Comparison of ENCODE assay signal across 8 mouse cellular contexts in genomic region chr9:106338462-106339172, GRCm38 (mm10). TPM values are rescaled to one million over a fixed set of nuclear protein-coding genes. Genes with fewer than 3 reads are reported as not detected.
DNase-seq lines count a peak whose midpoint lies in the region; ATAC-seq and TF ChIP-seq lines count a peak whose summit lies in the region.

No protein-coding gene starts in this region.

- peaks cover 47% of the 10 kb centered on the region for H3K4me1 ChIP-seq in heart, embryonic 12.5 days (replicated peaks)
- H3K4me1 ChIP-seq in heart, adult 2 months (ENCODE audit: control insufficient read depth, insufficient read depth, low read length): no peaks in the 10 kb centered on the region
- H3K4me1 ChIP-seq in forebrain, embryonic 14.5 days (ENCODE audit: control insufficient read depth, insufficient read depth, low read length): peaks cover 14% of the 10 kb centered on the region; the same call in 1 of the 2 replicates
- H3K4me1 ChIP-seq in midbrain, embryonic 14.5 days (ENCODE audit: control insufficient read depth, insufficient read depth, low read length): peaks cover 19% of the 10 kb centered on the region

- H3K27ac ChIP-seq in heart, embryonic 12.5 days (ENCODE audit: poor library complexity, severe bottlenecking): peak overlapping the region; percentile 12; the same call in 1 of the 2 replicates
- H3K27ac ChIP-seq in heart, adult 2 months: no peak overlapping the region
- peak overlapping the region; percentile 58 for H3K27ac ChIP-seq in forebrain, embryonic 14.5 days (ENCODE audit: low read depth, low read length)
- peak overlapping the region; percentile 55 for H3K27ac ChIP-seq in midbrain, embryonic 14.5 days (replicated peaks; ENCODE audit: low read depth, low read length)

- intact Hi-C loops in heart, adult 2 months (cut with DNase I): no loop called here

- no peaks in the 10 kb centered on the region; the same call in 1 of the 2 replicates for H3K36me3 ChIP-seq in heart, embryonic 12.5 days
- no peaks in the 10 kb centered on the region for H3K36me3 ChIP-seq in heart, adult 2 months (ENCODE audit: control insufficient read depth, insufficient read depth, low read length)
- H3K36me3 ChIP-seq in forebrain, embryonic 14.5 days (ENCODE audit: control insufficient read depth, insufficient read depth, low read length): no peaks in the 10 kb centered on the region
- H3K36me3 ChIP-seq in midbrain, embryonic 14.5 days (ENCODE audit: control insufficient read depth, insufficient read depth, low read length): no peaks in the 10 kb centered on the region

- no peak overlapping the region for H3K4me3 ChIP-seq in heart, embryonic 12.5 days
- H3K4me3 ChIP-seq in heart, adult 2 months: no peak overlapping the region
- no peak overlapping the region for H3K4me3 ChIP-seq in forebrain, embryonic 14.5 days (ENCODE audit: low read depth, low read length)
- H3K4me3 ChIP-seq in midbrain, embryonic 14.5 days (replicated peaks; ENCODE audit: low read depth, low read length): no peak overlapping the region

- no peak for TF ChIP-seq POLR2A in heart, adult 2 months (IDR thresholded peaks at IDR 0.05; ENCODE audit: insufficient read depth, low read depth, low read length)

- no peak for TF ChIP-seq EP300 in heart, adult 2 months (IDR thresholded peaks at IDR 0.05; ENCODE audit: insufficient read depth, low read depth, low read length)

- H3K27me3 ChIP-seq in heart, embryonic 12.5 days (replicated peaks): no peaks in the 10 kb centered on the region
- no peaks in the 10 kb centered on the region for H3K27me3 ChIP-seq in heart, adult 2 months (ENCODE audit: control insufficient read depth, insufficient read depth, low read length)
- no peaks in the 10 kb centered on the region for H3K27me3 ChIP-seq in forebrain, embryonic 14.5 days (replicated peaks; ENCODE audit: control insufficient read depth, insufficient read depth, low read length)
- H3K27me3 ChIP-seq in midbrain, embryonic 14.5 days (ENCODE audit: control insufficient read depth, insufficient read depth, low read length): no peaks in the 10 kb centered on the region

- 0 out of 2 replicates have a peak overlapping the region, but pooled peaks have one; percentile 3 for H3K9ac ChIP-seq in heart, embryonic 12.5 days
- no peak overlapping the region for H3K9ac ChIP-seq in heart, adult 2 months (ENCODE audit: low read depth, low read length)
- no peak overlapping the region for H3K9ac ChIP-seq in forebrain, embryonic 14.5 days (ENCODE audit: low read length)
- H3K9ac ChIP-seq in midbrain, embryonic 14.5 days (replicated peaks; ENCODE audit: low read length): peak overlapping the region; percentile 23; the same call in 1 of the 2 replicates

- no peaks in the 10 kb centered on the region for H3K79me2 ChIP-seq in heart, adult 2 months (replicated peaks; ENCODE audit: control insufficient read depth, insufficient read depth, low read length)

- no peaks in the 10 kb centered on the region for H3K9me3 ChIP-seq in heart, embryonic 12.5 days (replicated peaks)
- H3K9me3 ChIP-seq in forebrain, embryonic 14.5 days (replicated peaks; ENCODE audit: control insufficient read depth, low read length): no peaks in the 10 kb centered on the region
- H3K9me3 ChIP-seq in midbrain, embryonic 14.5 days (ENCODE audit: control insufficient read depth, low read length): no peaks in the 10 kb centered on the region

- peak overlapping the region; percentile 1; the same call in 1 of the 2 replicates for H3K4me2 ChIP-seq in heart, embryonic 12.5 days
- H3K4me2 ChIP-seq in forebrain, embryonic 14.5 days (ENCODE audit: low read length): no peak overlapping the region
- no peak overlapping the region for H3K4me2 ChIP-seq in midbrain, embryonic 14.5 days (ENCODE audit: low read length)

- DNase-seq in heart, adult 2 months: no peak
- peak; percentile 15 for DNase-seq in MN1 (ENCODE audit: low spot score)
- peak; percentile 61 for DNase-seq in forebrain, embryonic 14.5 days (ENCODE audit: low spot score)
- peak; percentile 68 for DNase-seq in midbrain, embryonic 14.5 days
- DNase-seq in thymus, postnatal 36 days: no peak
- no peak for DNase-seq in gastrocnemius, postnatal 4 days (ENCODE audit: low spot score in 2 of 2)

- WGBS in heart, embryonic 12.5 days: 24% methylated on average over 10 of the region's 10 CpGs
- 49% methylated on average over 10 of the region's 10 CpGs for WGBS in heart, adult 2 months
- WGBS in forebrain, embryonic 14.5 days: 7% methylated on average over 10 of the region's 10 CpGs
- 3% methylated on average over 10 of the region's 10 CpGs for WGBS in midbrain, embryonic 14.5 days

- 0 out of 2 replicates have a peak, but pooled peaks have one; percentile 20 for ATAC-seq in heart, embryonic 12.5 days (ENCODE audit: insufficient number of reproducible peaks, low FRiP score)
- peak; percentile 79 for ATAC-seq in forebrain, embryonic 14.5 days
- ATAC-seq in midbrain, embryonic 14.5 days (ENCODE audit: low FRiP score, low TSS enrichment): peak; percentile 27; the same call in 1 of the 2 replicates
- no peak for ATAC-seq in erythroid progenitor cell, adult 5-6 weeks (replicated peaks; ENCODE audit: low FRiP score, poor library complexity, severe bottlenecking)

- TF ChIP-seq CTCF in heart, adult 2 months (IDR thresholded peaks at IDR 0.05): no peak

RNA-seq across cellular contexts. Expression of gene Dusp7, which starts 29.8 kb away (rescaled TPM):
- 16.9 and 20.1 TPM in 2 replicates for polyA plus RNA-seq in heart, embryonic 12.5 days (2016; fragmentation: Nextera tagmentation; extraction: Ambion mirVana)
- 10 to 100 TPM; 47.6 to 64.9 TPM for total RNA-seq in heart, adult 2 months (2021)
- polyA plus RNA-seq in heart, adult 2 months (2012; rRNA removed): 102 and 118 TPM in 2 replicates
- 10.2 and 11.3 TPM in 2 replicates for polyA plus RNA-seq in forebrain, embryonic 14.5 days (2014; fragmentation: Nextera tagmentation; extraction: Ambion mirVana)
- polyA plus RNA-seq in midbrain, embryonic 14.5 days (2014; fragmentation: Nextera tagmentation; extraction: Ambion mirVana): 16.2 and 19.9 TPM in 2 replicates
- 13.3 and 19.3 TPM in 2 replicates for total RNA-seq in erythroid progenitor cell, adult 5-6 weeks (2015; ENCODE audit: low replicate concordance)
- total RNA-seq in erythroid progenitor cell, adult 5-6 weeks (2017; ENCODE audit: low replicate concordance): 2.7 and 3.9 TPM in 2 replicates
- 10 to 100 TPM; 23.9 to 25.5 TPM for total RNA-seq in gastrocnemius, postnatal 4 days (2021)

RNA-seq across cellular contexts. Expression of gene Poc1a, which starts 57.8 kb away (rescaled TPM):
- polyA plus RNA-seq in heart, embryonic 12.5 days (2016; fragmentation: Nextera tagmentation; extraction: Ambion mirVana): 27.8 and 30.0 TPM in 2 replicates
- 1 to 10 TPM; 3.2 to 4.0 TPM for total RNA-seq in heart, adult 2 months (2021)
- 5.9 and 6.2 TPM in 2 replicates for polyA plus RNA-seq in heart, adult 2 months (2012; rRNA removed)
- polyA plus RNA-seq in forebrain, embryonic 14.5 days (2014; fragmentation: Nextera tagmentation; extraction: Ambion mirVana): 11.8 and 12.1 TPM in 2 replicates
- 7.1 and 8.4 TPM in 2 replicates for polyA plus RNA-seq in midbrain, embryonic 14.5 days (2014; fragmentation: Nextera tagmentation; extraction: Ambion mirVana)
- total RNA-seq in erythroid progenitor cell, adult 5-6 weeks (2015; ENCODE audit: low replicate concordance): 28.1 and 28.9 TPM in 2 replicates
- total RNA-seq in erythroid progenitor cell, adult 5-6 weeks (2017; ENCODE audit: low replicate concordance): 12.7 and 19.5 TPM in 2 replicates
- total RNA-seq in gastrocnemius, postnatal 4 days (2021): 1 to 10 TPM; 5.4 to 5.8 TPM

Comparison
In these comparisons a context has a peak if more than half of its experiments do, and no peak if none do; other contexts are left out.
1. H3K9ac ChIP-seq: peak in heart, embryonic 12.5 days (single experiment) and midbrain, embryonic 14.5 days (single experiment); none in heart, adult 2 months (single experiment) and forebrain, embryonic 14.5 days (single experiment).
2. DNase-seq: peak in MN1 (single experiment), forebrain, embryonic 14.5 days (single experiment) and midbrain, embryonic 14.5 days (single experiment); none in heart, adult 2 months (0 of 2), thymus, postnatal 36 days (0 of 2) and gastrocnemius, postnatal 4 days (0 of 2).